Mouse (Mus musculus) neural tube, embryonic 13.5 days (tissue): ENCODE results near the gene Ifi27l2a. TPM values are rescaled to one million over a fixed set of nuclear protein-coding genes. Genes with fewer than 3 reads are reported as not detected.

ENCODE experiments used
- ATAC-seq: fragments of 200-750 bp; cut with Nextera tagmentation; 2 replicates; pipeline ENCODE4 v1.8.0; 2017; ENCODE audit warnings: low read depth, mild to moderate bottlenecking, moderate TSS enrichment, moderate library complexity
- H3K27ac ChIP-seq: fragments of 300-500 bp; sonication (generic); replicated peaks from 2 replicates; pipeline ENCODE4 v1.5.1; 2015; ENCODE audit warnings: moderate library complexity, mild to moderate bottlenecking, inconsistent platforms
- H3K27me3 ChIP-seq: fragments of 300-500 bp; sonication (generic); 2 replicates; pipeline ENCODE4 v1.6.1; 2015; ENCODE audit warnings: mild to moderate bottlenecking, inconsistent platforms
- H3K36me3 ChIP-seq: fragments of 300-500 bp; sonication (generic); 2 replicates; pipeline ENCODE4 v1.6.1; 2015; ENCODE audit warnings: mild to moderate bottlenecking, inconsistent platforms
- H3K4me1 ChIP-seq: fragments of 300-500 bp; sonication (generic); replicated peaks from 2 replicates; pipeline ENCODE4 v1.6.1; 2015; ENCODE audit warnings: inconsistent platforms
- H3K4me2 ChIP-seq: fragments of 300-500 bp; sonication (generic); 2 replicates; pipeline ENCODE4 v1.6.1; 2015; ENCODE audit warnings: inconsistent platforms, mild to moderate bottlenecking, moderate library complexity
- H3K4me3 ChIP-seq: fragments of 300-500 bp; sonication (generic); 2 replicates; pipeline ENCODE4 v1.5.1; 2015; ENCODE audit warnings: mild to moderate bottlenecking, inconsistent platforms
- H3K9ac ChIP-seq: fragments of 300-500 bp; sonication (generic); 2 replicates; pipeline ENCODE4 v1.6.1; 2015; ENCODE audit warnings: moderate library complexity, mild to moderate bottlenecking, inconsistent platforms
- H3K9me3 ChIP-seq: fragments of 300-500 bp; sonication (generic); 2 replicates; pipeline ENCODE4 v1.6.1; 2016; ENCODE audit warnings: inconsistent platforms
- WGBS: fragments of 180-500 bp; shearing (Covaris S2); methylation state at CpG from one replicate; pipeline ENCODE4 v1.1.7; 2015; 5-methylcytosine and 5-hydroxymethylcytosine counted together
- polyA plus RNA-seq: library from polyadenylated mRNA; unstranded; fragments of >200 nt; fragmentation: Nextera tagmentation; extraction: Ambion mirVana; gene quantifications from 2 replicates; pipeline ENCODE4 v1.2.1, GENCODE M21; 2015

Ifi27l2a gene
- polyA plus RNA-seq, 1 experiment from 2014 or later, result 3.4 TPM

- 92% methylated on average over 10 of the region's 10 CpGs for whole genome bisulfite sequencing
- Histone ChIP-seq H3K4me1 (no peaks in the 10 kb centered on the region), H3K9ac (no peak overlapping the region), H3K36me3 (peaks cover 98% of the 10 kb centered on the region), H3K4me3 (no peak overlapping the region), H3K9me3 (no peaks in the 10 kb centered on the region), H3K27ac (no peak overlapping the region), H3K27me3 (no peaks in the 10 kb centered on the region), H3K4me2 (no peak overlapping the region)
- ATAC-seq, result no peak
Measured at GRCm38 (mm10) chr12:103408144-103408543, 35.3 kb downstream of the Ifi27l2a start.

DNA sequence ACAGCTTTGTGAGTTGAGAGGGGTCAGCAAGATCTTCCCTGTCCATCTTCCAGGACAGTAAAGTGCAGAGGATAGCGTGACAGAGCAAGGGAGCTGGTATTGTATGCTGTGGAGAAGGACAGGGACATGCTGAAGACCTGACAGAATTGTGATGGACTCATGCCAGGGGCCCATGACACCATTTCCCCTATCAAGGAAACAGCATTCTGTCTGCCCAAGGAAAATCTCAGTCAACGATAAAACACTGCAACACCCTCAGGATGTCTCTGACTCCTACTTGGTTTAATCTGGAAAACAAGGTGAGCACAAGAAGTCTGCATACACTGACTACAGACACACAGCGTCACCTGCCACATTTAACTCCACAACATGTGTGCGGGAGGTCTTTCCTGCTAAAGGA is 35.8 kb downstream of the Ifi27l2a start, which contains the start of gene 9330161L09Rik:
Gene 9330161L09Rik (minus strand): TSS at position 101 of the 400 bp plus-strand sequence.
- Histone ChIP-seq H3K27ac (no peak within 1 kb of the TSS), H3K9ac (no peak within 1 kb of the TSS), H3K9me3 (no peaks in the 10 kb centered on the region), H3K4me1 (no peaks in the 10 kb centered on the region), H3K4me3 (no peak within 1 kb of the TSS), H3K4me2 (no peak within 1 kb of the TSS), H3K36me3 (peaks cover 98% of the 10 kb centered on the region), H3K27me3 (no peaks in the 10 kb centered on the region)
- ATAC-seq, result no peak
- 97% methylated on average over 4 of the region's 4 CpGs for WGBS

DNA sequence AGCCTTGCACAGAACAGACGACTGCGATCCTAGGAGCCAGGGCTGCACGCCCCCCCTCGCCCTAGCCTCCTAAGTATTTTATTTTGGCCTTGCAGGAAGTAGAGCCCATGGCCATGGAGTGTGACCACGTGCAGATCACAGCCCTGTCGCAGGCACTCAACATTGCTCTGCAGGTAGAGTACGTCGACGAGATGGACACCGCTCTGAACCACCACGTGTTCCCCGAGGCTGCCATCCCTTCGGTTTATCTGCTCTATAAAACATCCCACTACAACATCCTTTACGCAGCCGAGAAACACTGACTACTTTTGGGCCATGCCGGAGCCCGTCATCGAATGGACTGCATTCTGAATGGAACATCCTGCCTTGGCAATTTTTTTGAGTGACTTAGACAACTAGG is 39.3 kb downstream of the Ifi27l2a start:
- no peaks in the 10 kb centered on the region for H3K4me1 ChIP-seq
- H3K9me3 ChIP-seq, result no peaks in the 10 kb centered on the region
- H3K27me3 ChIP-seq, result no peaks in the 10 kb centered on the region
- no peak overlapping the region for H3K4me2 ChIP-seq
- H3K36me3 ChIP-seq, result peaks cover 84% of the 10 kb centered on the region
- no peak overlapping the region for H3K9ac ChIP-seq
- ATAC-seq, result no peak
- H3K27ac ChIP-seq, result no peak overlapping the region
- WGBS, result 91% methylated on average over 18 of the region's 18 CpGs
- H3K4me3 ChIP-seq, result no peak overlapping the region

DNA sequence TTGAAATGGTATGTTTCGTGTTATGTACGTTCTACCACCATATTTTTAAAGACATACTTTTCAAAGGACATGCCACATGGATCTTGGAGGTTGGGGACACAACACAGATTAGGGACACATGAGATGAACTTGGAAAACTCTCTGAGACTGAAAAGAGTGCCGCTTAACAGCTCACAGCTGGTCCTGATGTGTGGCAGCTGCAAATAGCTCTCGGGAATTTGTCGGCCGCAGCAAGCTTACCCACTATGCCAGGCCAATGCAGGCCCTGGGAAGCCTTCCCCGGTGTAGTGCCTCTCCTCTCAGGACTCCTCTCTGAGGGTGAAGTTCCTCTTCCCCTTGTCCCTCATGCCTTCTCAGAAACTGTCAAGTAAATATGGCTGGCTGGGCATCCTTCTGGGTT is 46.7 kb downstream of the Ifi27l2a start:
- Histone ChIP-seq H3K4me3 (no peak overlapping the region), H3K27me3 (no peaks in the 10 kb centered on the region), H3K4me1 (no peaks in the 10 kb centered on the region; the same call in 1 of the 2 replicates), H3K36me3 (peaks cover 14% of the 10 kb centered on the region), H3K4me2 (no peak overlapping the region), H3K9ac (no peak overlapping the region), H3K27ac (no peak overlapping the region), H3K9me3 (no peaks in the 10 kb centered on the region)
- ATAC-seq, result no peak
- 87% methylated on average over 7 of the region's 7 CpGs for WGBS

- Histone ChIP-seq H3K27me3 (no peaks in the 10 kb centered on the region), H3K4me2 (no peak overlapping the region), H3K27ac (no peak overlapping the region), H3K9me3 (no peaks in the 10 kb centered on the region), H3K4me3 (no peak overlapping the region), H3K9ac (no peak overlapping the region), H3K36me3 (peaks cover 4% of the 10 kb centered on the region), H3K4me1 (no peaks in the 10 kb centered on the region; the same call in 1 of the 2 replicates)
- 80% methylated on average over 12 of the region's 12 CpGs for WGBS
- no peak for ATAC-seq
Measured at GRCm38 (mm10) chr12:103395486-103396275, 47.8 kb downstream of the Ifi27l2a start.

DNA sequence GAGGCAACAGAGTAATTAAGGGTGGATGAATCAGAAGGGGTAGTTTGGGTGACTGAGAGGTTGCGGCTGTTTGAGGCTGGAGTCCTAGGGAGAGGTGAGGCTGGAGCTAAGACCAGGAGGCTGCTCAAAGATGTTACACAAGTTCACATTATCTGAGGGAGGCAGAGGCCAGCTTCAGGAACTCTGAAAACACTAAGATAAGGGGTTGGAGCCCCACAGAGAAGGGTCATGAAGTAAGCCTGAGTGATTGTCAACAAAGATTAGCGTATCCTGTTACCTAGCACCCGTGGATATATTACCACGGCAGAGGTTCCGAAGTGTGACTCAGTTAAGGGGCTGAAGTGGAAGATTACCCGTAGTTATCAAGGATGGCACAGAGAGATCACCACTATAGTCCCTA is 50.0 kb downstream of the Ifi27l2a start:
- no peaks in the 10 kb centered on the region for H3K27me3 ChIP-seq
- H3K27ac ChIP-seq, result no peak overlapping the region
- no peaks in the 10 kb centered on the region for H3K9me3 ChIP-seq
- 57% methylated on average over 6 of the region's 6 CpGs for WGBS
- no peak overlapping the region for H3K4me2 ChIP-seq
- H3K4me3 ChIP-seq, result no peak overlapping the region
- H3K36me3 ChIP-seq, result no peaks in the 10 kb centered on the region
- ATAC-seq, result no peak
- no peak overlapping the region for H3K9ac ChIP-seq
- H3K4me1 ChIP-seq, result peaks cover 14% of the 10 kb centered on the region

Other genes with a start within 250 kb of the Ifi27l2a start
- 2.4 and 3.8 TPM in 2 replicates for gene Prima1, start 201.5 kb downstream of the Ifi27l2a start, polyA plus RNA-seq
- gene Fam181a, start 132.7 kb downstream of the Ifi27l2a start, polyA plus RNA-seq, result 8.5 and 10.3 TPM in 2 replicates
- 1.6 and 1.9 TPM in 2 replicates for gene Asb2, start 87.7 kb downstream of the Ifi27l2a start, polyA plus RNA-seq
- 20.8 and 24.2 TPM in 2 replicates for gene Otub2, start 55.0 kb downstream of the Ifi27l2a start, polyA plus RNA-seq
- 0.59 and 0.92 TPM in 2 replicates for gene 9330161L09Rik, start 35.9 kb downstream of the Ifi27l2a start, polyA plus RNA-seq
- gene Ddx24, start 17.9 kb downstream of the Ifi27l2a start, polyA plus RNA-seq, result 167 and 170 TPM in 2 replicates
- gene Ifi27, start 9.5 kb downstream of the Ifi27l2a start, polyA plus RNA-seq, result 6.2 and 9.4 TPM in 2 replicates
- not detected in 2 replicates for gene Ifi27l2b, start 13.5 kb upstream of the Ifi27l2a start, polyA plus RNA-seq
- gene Ppp4r4, start 88.6 kb upstream of the Ifi27l2a start, polyA plus RNA-seq, result 1.8 and 2.0 TPM in 2 replicates
- gene Serpina10, start 187.8 kb upstream of the Ifi27l2a start, polyA plus RNA-seq, result not detected in 2 replicates
- 0.35 and 0.36 TPM in 2 replicates for gene Serpina6, start 213.5 kb upstream of the Ifi27l2a start, polyA plus RNA-seq
- gene Serpina16, start 232.5 kb upstream of the Ifi27l2a start, polyA plus RNA-seq, result not detected in 2 replicates